Mouse (Mus musculus) heart, embryonic 13.5 days (tissue): Measurements from ENCODE around the gene Prtg. TPM values are rescaled to one million over a fixed set of nuclear protein-coding genes. Genes with fewer than 3 reads are reported as not detected.
A peak's percentile ranks its signal among the peaks of the same experiment; 100 is the strongest.

Experiments
- ATAC-seq: fragments of 200-750 bp; cut with Nextera tagmentation; 2 replicates; pipeline ENCODE4 v1.8.0; 2017; ENCODE audit warnings: moderate TSS enrichment; ENCODE audit not compliant: insufficient number of reproducible peaks, low FRiP score, low TSS enrichment; ENCODE audit errors: extremely low read depth
- H3K27ac ChIP-seq: fragments of 300-500 bp; sonication (generic); replicated peaks from 2 replicates; pipeline ENCODE4 v1.5.1; 2015; ENCODE audit warnings: moderate library complexity, mild to moderate bottlenecking, inconsistent platforms
- H3K27me3 ChIP-seq: fragments of 300-500 bp; sonication (generic); replicated peaks from 2 replicates; pipeline ENCODE4 v1.6.1; 2015; ENCODE audit warnings: mild to moderate bottlenecking, inconsistent platforms
- H3K36me3 ChIP-seq: fragments of 300-500 bp; sonication (generic); 2 replicates; pipeline ENCODE4 v1.6.1; 2015; ENCODE audit warnings: mild to moderate bottlenecking, inconsistent platforms
- H3K4me1 ChIP-seq: fragments of 300-500 bp; sonication (generic); 2 replicates; pipeline ENCODE4 v1.6.1; 2015; ENCODE audit warnings: inconsistent platforms
- H3K4me2 ChIP-seq: fragments of 300-500 bp; sonication (generic); 2 replicates; pipeline ENCODE4 v1.6.1; 2015; ENCODE audit warnings: inconsistent platforms, mild to moderate bottlenecking, moderate library complexity
- H3K4me3 ChIP-seq: fragments of 300-500 bp; sonication (generic); 2 replicates; pipeline ENCODE4 v1.5.1; 2015; ENCODE audit warnings: moderate library complexity, mild to moderate bottlenecking, inconsistent platforms
- H3K9ac ChIP-seq: fragments of 300-500 bp; sonication (generic); 2 replicates; pipeline ENCODE4 v1.6.1; 2015; ENCODE audit warnings: inconsistent platforms, mild to moderate bottlenecking, moderate library complexity
- H3K9me3 ChIP-seq: fragments of 300-500 bp; sonication (generic); 2 replicates; pipeline ENCODE4 v1.6.1; 2016; ENCODE audit warnings: inconsistent platforms
- WGBS: fragments of 180-500 bp; shearing (Covaris S2); methylation state at CpG from one replicate; pipeline ENCODE4 v1.1.7; 2015; ENCODE audit warnings: mixed read lengths; 5-methylcytosine and 5-hydroxymethylcytosine counted together
- polyA plus RNA-seq: library from polyadenylated mRNA; unstranded; fragments of >200 nt; fragmentation: Nextera tagmentation; extraction: Ambion mirVana; gene quantifications from 2 replicates; pipeline ENCODE4 v1.2.1, GENCODE M21; 2015

Gene Prtg
- polyA plus RNA-seq, 1 experiment from 2014 or later: 0.92 TPM

GRCm38 (mm10) chr9:72862955-72863354 is 56.3 kb downstream of the Prtg start:
- no peak for ATAC-seq
- Histone ChIP-seq H3K4me3 (no peak overlapping the region), H3K4me2 (no peak overlapping the region), H3K27ac (no peak overlapping the region), H3K9ac (no peak overlapping the region), H3K27me3 (no peaks in the 10 kb centered on the region), H3K9me3 (no peaks in the 10 kb centered on the region), H3K36me3 (peaks cover 10% of the 10 kb centered on the region), H3K4me1 (peaks cover under 1% of the 10 kb centered on the region)
- 80% methylated on average over 4 of the region's 4 CpGs for WGBS

- H3K9me3 ChIP-seq: no peaks in the 10 kb centered on the region
- 68% methylated on average over 5 of the region's 5 CpGs for WGBS
- ATAC-seq: no peak
These were observed 57.1 kb downstream of the Prtg start for GRCm38 (mm10) chr9:72863773-72864172.

GRCm38 (mm10) chr9:72867434-72867833 is 60.8 kb downstream of the Prtg start:
- Histone ChIP-seq H3K9ac (no peak overlapping the region), H3K27ac (no peak overlapping the region), H3K9me3 (no peaks in the 10 kb centered on the region), H3K36me3 (no peaks in the 10 kb centered on the region), H3K4me3 (no peak overlapping the region), H3K4me1 (peaks cover 31% of the 10 kb centered on the region), H3K4me2 (no peak overlapping the region), H3K27me3 (no peaks in the 10 kb centered on the region)
- 82% methylated on average over 6 of the region's 6 CpGs for WGBS
- ATAC-seq: no peak

More at GRCm38 (mm10) chr9:72863773-72864172, 57.1 kb downstream of the Prtg start:
- Histone ChIP-seq H3K4me1 (peaks cover 9% of the 10 kb centered on the region), H3K27ac (no peak overlapping the region), H3K9ac (no peak overlapping the region), H3K4me3 (no peak overlapping the region), H3K4me2 (no peak overlapping the region), H3K27me3 (no peaks in the 10 kb centered on the region), H3K36me3 (peaks cover 5% of the 10 kb centered on the region)

DNA sequence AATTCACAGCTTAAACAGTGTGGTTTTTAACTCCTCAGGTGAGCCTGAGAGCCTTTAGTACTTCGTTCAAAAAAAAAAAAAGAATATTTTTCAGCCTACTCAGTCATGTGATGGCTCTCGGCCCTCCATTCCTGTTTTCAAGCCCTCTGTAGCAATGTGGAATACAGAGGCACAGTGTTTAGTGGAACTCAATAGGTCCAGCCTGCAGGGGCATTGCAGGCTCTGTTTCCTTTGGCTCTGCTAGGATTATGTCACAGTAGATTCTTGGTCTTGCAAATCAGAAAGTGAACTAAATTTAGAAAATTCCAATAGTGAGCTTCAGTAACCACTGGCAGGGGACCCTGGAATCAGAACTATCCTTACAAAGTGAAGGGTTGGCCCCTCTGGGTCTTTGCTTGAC is 62.1 kb downstream of the Prtg start:
- no peak overlapping the region for H3K4me3 ChIP-seq
- H3K4me1 ChIP-seq: peaks cover 37% of the 10 kb centered on the region
- no peak; the same call in 1 of the 2 replicates for ATAC-seq
- H3K36me3 ChIP-seq: no peaks in the 10 kb centered on the region
- H3K27ac ChIP-seq: peak overlapping the region; percentile 56
- H3K4me2 ChIP-seq: no peak overlapping the region
- whole genome bisulfite sequencing: 52% methylated on average over 2 of the region's 2 CpGs
- H3K9me3 ChIP-seq: no peaks in the 10 kb centered on the region
- no peaks in the 10 kb centered on the region for H3K27me3 ChIP-seq
- H3K9ac ChIP-seq: no peak overlapping the region

- Histone ChIP-seq H3K4me2 (peak overlapping the region; percentile 59), H3K36me3 (no peaks in the 10 kb centered on the region), H3K9me3 (no peaks in the 10 kb centered on the region), H3K4me3 (peak overlapping the region; percentile 24; the same call in 1 of the 2 replicates), H3K9ac (peak overlapping the region; percentile 69), H3K27ac (peak overlapping the region; percentile 73), H3K27me3 (no peaks in the 10 kb centered on the region), H3K4me1 (peaks cover 37% of the 10 kb centered on the region)
- ATAC-seq: no peak
- WGBS: 18% methylated on average over 13 of the region's 13 CpGs
These were observed 65.0 kb downstream of the Prtg start for GRCm38 (mm10) chr9:72871506-72872297.

- no peak overlapping the region for H3K4me3 ChIP-seq
- no peak for ATAC-seq
- H3K27ac ChIP-seq: peak overlapping the region; percentile 73
- no peak overlapping the region for H3K9ac ChIP-seq
- H3K9me3 ChIP-seq: no peaks in the 10 kb centered on the region
- H3K36me3 ChIP-seq: no peaks in the 10 kb centered on the region
- peaks cover 37% of the 10 kb centered on the region for H3K4me1 ChIP-seq
- WGBS: 37% methylated on average over 8 of the region's 8 CpGs
- H3K4me2 ChIP-seq: peak overlapping the region; percentile 59
- no peaks in the 10 kb centered on the region for H3K27me3 ChIP-seq
These were observed 65.8 kb downstream of the Prtg start for GRCm38 (mm10) chr9:72872298-72873130.

- H3K9me3 ChIP-seq: no peaks in the 10 kb centered on the region
- H3K9ac ChIP-seq: no peak overlapping the region
- H3K4me2 ChIP-seq: no peak overlapping the region
- 89% methylated on average over 2 of the region's 2 CpGs for WGBS
- ATAC-seq: no peak
- no peaks in the 10 kb centered on the region for H3K27me3 ChIP-seq
- no peaks in the 10 kb centered on the region for H3K36me3 ChIP-seq
- H3K4me1 ChIP-seq: peaks cover 50% of the 10 kb centered on the region
- no peak overlapping the region for H3K27ac ChIP-seq
- H3K4me3 ChIP-seq: no peak overlapping the region
These were observed 69.2 kb downstream of the Prtg start for GRCm38 (mm10) chr9:72875878-72876277.

GRCm38 (mm10) chr9:72877905-72878304 is 71.2 kb downstream of the Prtg start:
- ATAC-seq: no peak
- 48% methylated on average over 11 of the region's 11 CpGs for WGBS
- peaks cover 40% of the 10 kb centered on the region for H3K4me1 ChIP-seq
- H3K36me3 ChIP-seq: no peaks in the 10 kb centered on the region
- no peak overlapping the region for H3K27ac ChIP-seq
- H3K27me3 ChIP-seq: no peaks in the 10 kb centered on the region
- no peak overlapping the region for H3K4me3 ChIP-seq
- no peak overlapping the region for H3K4me2 ChIP-seq
- H3K9ac ChIP-seq: no peak overlapping the region
- H3K9me3 ChIP-seq: no peaks in the 10 kb centered on the region

DNA sequence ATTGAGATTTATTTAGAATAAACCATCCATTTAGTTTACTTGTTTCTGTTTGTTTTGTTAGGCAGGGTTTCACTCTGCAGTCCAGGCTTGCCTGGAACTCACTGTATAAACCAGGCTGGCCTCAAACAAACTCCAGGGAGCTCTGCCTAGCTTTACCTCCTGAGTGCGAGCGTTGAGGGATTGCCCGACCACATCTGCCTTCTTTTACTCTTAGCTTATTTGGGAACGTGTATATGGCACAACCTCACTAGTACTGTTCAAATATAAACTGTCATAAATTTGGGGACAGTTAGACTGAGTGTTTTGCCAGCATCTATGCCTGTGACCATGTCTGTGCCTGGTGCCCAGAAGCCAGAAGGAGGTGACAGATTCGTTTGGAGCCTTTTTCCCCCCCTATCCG is 72.0 kb downstream of the Prtg start:
- no peak overlapping the region for H3K27ac ChIP-seq
- 55% methylated on average over 6 of the region's 6 CpGs for WGBS

DNA sequence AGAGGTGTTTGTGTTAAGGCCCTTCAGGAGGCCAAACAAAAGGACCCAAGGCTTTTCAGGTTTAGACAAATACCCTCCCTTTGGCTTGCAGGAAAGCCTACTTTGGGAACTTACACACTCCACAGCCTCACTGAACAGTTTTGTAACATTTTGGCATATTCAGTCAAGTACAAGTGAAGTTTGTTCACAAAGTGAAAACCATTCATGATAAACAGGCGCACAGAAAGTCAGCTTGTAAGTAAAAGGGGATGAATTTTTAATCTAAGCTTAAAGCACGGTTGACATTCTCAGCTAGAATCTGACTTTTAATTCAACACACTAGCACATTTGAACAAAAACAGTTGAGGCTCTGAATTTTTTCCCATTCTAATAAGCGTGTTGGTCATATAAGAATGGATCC is 72.9 kb downstream of the Prtg start:
- H3K27ac ChIP-seq: peak overlapping the region; percentile 82; the same call in 1 of the 2 replicates
- H3K27me3 ChIP-seq: no peaks in the 10 kb centered on the region
- 70% methylated on average over 3 of the region's 3 CpGs for WGBS
- no peaks in the 10 kb centered on the region for H3K36me3 ChIP-seq
- H3K9me3 ChIP-seq: no peaks in the 10 kb centered on the region
- H3K9ac ChIP-seq: no peak overlapping the region
- H3K4me3 ChIP-seq: no peak overlapping the region
- peaks cover 44% of the 10 kb centered on the region for H3K4me1 ChIP-seq
- no peak for ATAC-seq
- H3K4me2 ChIP-seq: no peak overlapping the region

More for the DNA sequence above, 72.0 kb downstream of the Prtg start:
- Histone ChIP-seq H3K4me3 (no peak overlapping the region), H3K4me2 (no peak overlapping the region), H3K9ac (no peak overlapping the region), H3K4me1 (peaks cover 42% of the 10 kb centered on the region), H3K27me3 (no peaks in the 10 kb centered on the region), H3K9me3 (no peaks in the 10 kb centered on the region), H3K36me3 (no peaks in the 10 kb centered on the region)
- ATAC-seq: no peak

GRCm38 (mm10) chr9:72880225-72880960 is 73.7 kb downstream of the Prtg start:
- Histone ChIP-seq H3K27me3 (no peaks in the 10 kb centered on the region), H3K27ac (peak overlapping the region; percentile 82), H3K36me3 (no peaks in the 10 kb centered on the region), H3K4me3 (no peak overlapping the region), H3K4me2 (peak overlapping the region; percentile 37), H3K4me1 (peaks cover 44% of the 10 kb centered on the region), H3K9ac (peak overlapping the region; percentile 45), H3K9me3 (no peaks in the 10 kb centered on the region)
- 29% methylated on average over 16 of the region's 16 CpGs for whole genome bisulfite sequencing
- ATAC-seq: no peak
